Mouse (Mus musculus): ENCODE data around the gene Cntnap2.

The Cntnap2 gene

DNA sequence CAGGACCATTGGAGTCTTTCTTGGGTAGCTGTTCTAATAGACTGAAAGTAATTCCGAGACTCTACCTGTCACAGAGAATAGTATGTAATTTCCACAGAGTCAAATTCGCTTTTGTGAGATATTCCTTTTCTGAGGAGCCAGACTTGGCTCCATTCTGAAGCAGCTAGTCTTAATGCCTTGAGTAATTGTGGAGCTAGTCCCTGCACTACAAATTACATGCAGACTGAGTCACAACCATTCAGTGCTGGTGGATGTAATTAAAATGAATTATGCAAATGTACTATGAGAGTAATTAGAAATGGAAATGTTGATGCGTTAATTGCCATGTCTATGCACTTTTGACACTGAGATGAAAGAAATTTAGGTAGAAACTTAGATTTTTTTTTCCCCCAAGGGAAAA is 1553.7 kb downstream of the Cntnap2 start:
- no peak for DNase-seq (ENCODE audit: extremely low spot score, low read depth, low spot score)

DNA sequence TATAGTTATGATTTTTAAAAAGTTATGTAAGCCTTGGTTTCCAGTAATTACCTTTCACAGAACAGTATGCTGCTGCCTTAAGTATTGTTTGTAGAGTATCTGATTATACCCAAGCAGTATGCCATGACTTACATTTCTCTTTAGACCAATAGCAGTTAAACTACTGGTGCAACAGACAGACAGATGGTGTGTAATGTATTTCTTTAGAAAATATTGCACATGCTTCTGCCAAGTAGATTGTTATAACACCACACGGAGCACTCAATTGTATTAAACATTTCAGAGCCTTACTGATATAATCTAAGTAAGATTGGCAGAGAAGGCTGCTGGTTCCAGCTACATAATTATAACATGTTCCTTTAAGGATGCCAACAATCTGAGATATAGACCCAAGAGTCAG is 1609.9 kb downstream of the Cntnap2 start:
- DNase-seq (ENCODE audit: extremely low spot score, low read depth, low spot score), result no peak

GRCm38 (mm10) chr6:46675081-46675480 is 1615.9 kb downstream of the Cntnap2 start:
- DNase-seq (ENCODE audit: extremely low spot score, low read depth, low spot score), result no peak

DNA sequence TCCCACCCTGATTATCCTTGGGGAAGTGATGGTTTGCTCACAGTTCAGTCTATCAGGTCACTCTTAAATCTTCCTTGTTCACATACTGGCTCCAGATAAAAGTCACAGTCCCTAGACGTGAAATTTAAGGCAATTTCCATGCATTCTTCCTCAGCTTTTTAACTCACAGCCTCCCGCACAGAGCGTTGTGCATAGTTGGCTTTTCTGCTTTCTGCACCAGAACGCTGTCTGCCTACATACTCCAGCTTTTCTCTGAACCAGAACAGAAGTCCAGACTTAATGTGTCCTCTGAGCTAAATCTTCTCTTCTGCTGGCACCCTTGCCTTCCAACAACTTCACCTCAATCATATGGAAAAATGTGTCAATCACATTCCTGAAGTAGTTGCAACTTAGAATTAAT is 1616.5 kb downstream of the Cntnap2 start:
- DNase-seq (ENCODE audit: extremely low spot score, low read depth, low spot score), result no peak

GRCm38 (mm10) chr6:46696187-46696586 is 1637.0 kb downstream of the Cntnap2 start:
- no peak for DNase-seq (ENCODE audit: extremely low spot score, low read depth, low spot score)

DNA sequence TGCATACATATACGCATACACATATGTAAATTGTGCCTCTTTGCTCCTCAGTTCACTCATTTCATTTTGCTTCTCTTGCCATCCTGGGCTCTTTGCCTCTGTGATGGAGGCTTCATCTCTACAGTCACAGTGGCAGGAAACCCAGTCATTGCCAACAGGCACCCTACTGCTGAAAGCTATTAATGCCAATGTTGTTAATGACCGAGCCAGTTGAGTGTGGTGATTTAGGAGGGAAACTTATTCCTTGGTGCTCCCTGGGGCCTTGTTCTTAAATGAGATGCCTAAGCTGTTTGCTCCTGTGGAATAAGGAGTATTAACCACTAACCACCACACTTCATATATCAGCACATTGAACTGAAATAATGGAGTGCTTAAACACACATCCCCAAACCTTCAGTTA is 1640.2 kb downstream of the Cntnap2 start:
- no peak for DNase-seq (ENCODE audit: extremely low spot score, low read depth, low spot score)

DNA sequence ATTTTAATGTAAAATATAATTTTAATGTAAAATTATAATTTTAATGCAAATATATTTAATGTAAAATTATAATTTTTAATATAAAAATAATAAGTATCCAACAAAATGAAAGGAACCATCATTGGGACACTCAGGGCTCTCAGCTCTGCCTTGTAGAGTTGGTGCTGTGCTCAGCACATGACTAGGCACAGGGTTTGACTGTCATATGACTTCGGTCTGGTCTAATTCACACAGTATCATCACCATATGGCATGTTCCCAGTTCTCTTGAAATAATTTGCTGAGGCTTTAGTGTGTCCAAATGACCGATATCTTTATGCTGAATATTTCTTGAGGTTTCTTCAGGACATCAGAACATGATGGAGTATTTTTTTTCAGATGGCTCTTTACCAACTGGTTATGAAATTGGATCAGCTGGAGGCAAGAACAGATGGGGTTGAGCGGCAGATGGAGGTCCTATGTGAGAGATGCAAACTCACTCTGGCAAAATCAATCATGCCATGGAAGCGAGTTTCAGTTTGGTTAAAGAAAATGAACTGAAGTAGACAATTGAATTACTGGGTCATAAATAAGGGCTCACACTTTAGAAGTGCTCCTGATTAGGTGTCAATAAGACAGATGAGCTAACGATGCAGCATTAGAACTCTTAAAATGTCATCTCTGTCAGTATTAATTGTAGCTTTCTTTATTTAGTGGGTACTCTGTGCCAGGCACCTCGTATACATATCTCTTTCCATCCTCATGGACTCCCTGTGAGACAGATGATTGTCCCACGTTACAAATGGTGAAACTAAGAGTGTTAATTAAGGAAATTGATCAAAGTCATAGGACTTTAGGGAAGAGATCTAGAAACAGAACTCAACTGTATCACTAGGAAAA is 1645.4 kb downstream of the Cntnap2 start:
- DNase-seq (ENCODE audit: extremely low spot score, low read depth, low spot score), result no peak

DNA sequence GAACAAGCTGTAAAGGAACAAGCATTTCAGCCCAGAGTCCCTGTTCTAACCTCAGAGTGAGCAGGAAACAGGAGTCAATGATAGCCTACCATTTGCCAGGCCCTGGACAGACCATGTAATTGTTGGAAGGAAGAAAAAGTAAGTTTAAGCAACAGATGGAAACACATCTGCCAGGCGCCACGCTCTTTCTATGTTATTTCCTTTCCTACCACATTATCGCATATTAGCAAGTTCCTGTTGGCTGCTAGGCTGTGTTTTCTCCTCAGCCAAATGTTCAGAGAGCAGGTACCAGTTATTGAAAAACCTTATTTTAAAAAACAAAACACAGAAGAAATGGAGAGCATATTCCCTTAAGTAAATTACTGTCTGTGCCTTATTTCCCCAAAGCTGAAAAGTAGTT is 1646.8 kb downstream of the Cntnap2 start:
- DNase-seq (ENCODE audit: extremely low spot score, low read depth, low spot score), result no peak

DNA sequence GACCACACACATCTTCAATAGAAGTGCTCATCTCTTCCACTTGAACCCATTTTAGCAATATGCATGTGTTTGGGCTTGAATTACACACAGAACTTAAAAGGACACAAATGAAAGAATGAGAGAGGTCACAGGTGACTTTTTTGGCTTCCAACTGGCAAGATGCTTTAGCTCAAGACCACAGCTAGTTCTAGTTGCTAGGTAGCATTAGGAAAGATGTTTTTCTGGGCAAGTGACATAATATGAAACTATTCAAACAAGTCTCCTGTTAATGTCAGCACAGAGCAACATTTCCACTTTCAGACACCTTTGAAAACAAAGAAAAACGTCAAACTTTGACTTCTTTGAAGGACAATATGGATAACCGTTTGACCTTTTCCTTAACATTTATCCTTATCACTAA is 1657.4 kb downstream of the Cntnap2 start:
- no peak for DNase-seq (ENCODE audit: extremely low spot score, low read depth, low spot score)

DNA sequence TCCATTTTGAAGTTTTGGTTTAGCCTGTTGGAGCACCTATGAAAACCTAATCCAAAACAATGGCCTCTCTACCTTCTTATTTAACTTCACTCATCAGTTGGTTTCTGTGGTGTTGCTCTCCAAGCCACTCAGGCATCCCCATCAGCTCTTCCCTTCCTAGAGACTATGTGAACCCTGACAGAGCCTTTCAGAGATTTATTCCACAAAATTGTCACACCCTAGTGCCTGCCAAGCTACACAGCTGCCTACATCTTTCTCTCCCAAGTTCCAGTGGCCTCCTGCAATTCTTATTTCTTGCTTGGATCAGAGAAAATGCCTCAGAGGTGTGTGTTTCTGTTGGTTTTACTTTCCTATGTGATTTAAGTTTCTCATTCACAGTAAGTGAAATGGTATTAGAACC is 1674.6 kb downstream of the Cntnap2 start:
- no peak for DNase-seq (ENCODE audit: extremely low spot score, low read depth, low spot score)

DNA sequence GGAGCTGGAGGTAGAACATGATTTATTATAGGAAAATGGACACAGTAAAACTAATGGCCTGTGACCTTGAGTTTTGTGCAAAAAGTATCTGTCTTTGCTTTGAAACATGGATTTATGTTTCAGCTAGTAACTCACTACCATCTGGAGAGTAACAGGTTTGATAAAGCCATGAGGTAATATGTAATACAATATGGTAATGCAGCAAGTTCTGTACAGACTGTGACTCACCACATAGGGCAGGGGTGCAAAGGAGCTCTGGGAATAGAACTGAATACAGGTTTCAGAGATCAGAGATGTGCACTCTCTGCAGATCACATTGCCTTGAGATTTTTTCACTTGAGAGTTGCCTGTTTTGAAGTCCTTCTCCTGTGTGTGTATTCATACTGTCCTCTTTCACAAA is 1689.3 kb downstream of the Cntnap2 start:
- no peak for DNase-seq (ENCODE audit: extremely low spot score, low read depth, low spot score)

DNA sequence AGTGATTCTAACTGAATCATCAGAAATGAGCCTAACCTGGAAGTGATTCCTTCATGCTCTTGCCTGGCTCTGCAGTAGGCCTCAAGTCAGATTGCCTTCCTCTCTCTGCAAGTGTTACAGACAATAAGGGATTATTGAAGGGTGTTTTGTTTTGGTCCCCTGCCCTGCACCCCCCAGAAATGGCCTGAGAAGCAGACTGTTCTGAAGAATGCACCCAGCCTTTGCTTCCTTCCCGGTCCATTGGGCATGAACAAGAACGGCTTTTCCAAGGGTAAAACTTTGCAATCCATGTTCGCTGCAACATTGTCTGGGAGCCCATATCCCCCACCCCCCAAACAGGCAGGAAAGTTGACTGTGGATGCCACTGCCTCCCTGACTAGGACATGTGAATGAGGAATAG is 1704.3 kb downstream of the Cntnap2 start:
- DNase-seq (ENCODE audit: extremely low spot score, low read depth, low spot score), result no peak

DNA sequence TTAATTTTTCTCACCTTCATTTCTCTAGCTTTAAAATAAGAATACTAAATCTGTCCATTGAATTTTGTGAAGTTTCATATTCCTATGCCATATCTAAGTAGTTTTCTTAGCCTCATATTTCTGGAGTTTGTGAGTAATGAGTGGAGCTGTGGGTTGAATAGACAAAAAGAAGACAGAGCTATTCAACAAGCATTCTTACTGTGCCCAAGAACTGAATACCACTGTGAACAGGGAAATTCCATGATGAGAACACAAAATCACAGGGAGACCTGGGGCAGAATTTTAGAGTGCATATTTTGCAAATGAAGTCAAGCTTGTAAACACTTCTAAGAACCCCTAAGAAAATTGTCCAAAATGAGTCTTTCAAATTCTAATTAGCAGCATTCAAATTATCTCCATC is 1715.4 kb downstream of the Cntnap2 start:
- DNase-seq (ENCODE audit: extremely low spot score, low read depth, low spot score), result no peak

- DNase-seq (ENCODE audit: extremely low spot score, low read depth, low spot score), result no peak
These were observed 1743.3 kb downstream of the Cntnap2 start for GRCm38 (mm10) chr6:46802264-46803110.

DNA sequence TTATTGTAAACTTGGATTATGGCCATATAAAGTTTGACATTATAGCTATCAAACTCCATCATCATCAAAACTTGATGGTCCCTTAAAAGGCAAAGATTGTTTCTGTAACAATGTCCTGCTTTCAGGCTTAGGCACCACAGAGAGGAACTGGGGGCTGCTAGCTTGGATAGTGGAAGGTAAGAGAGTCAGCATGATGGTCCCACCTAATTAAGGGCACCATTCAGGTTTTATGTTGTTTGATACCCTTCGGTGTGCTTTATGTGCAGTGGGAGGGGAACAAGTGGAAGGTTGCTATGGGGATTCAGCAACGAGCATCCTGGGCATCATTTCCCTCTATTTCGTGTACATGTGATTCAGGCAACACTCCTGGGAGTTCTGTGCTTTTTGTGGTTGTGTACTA is 1797.5 kb downstream of the Cntnap2 start:
- no peak for DNase-seq (ENCODE audit: extremely low spot score, low read depth, low spot score)

DNA sequence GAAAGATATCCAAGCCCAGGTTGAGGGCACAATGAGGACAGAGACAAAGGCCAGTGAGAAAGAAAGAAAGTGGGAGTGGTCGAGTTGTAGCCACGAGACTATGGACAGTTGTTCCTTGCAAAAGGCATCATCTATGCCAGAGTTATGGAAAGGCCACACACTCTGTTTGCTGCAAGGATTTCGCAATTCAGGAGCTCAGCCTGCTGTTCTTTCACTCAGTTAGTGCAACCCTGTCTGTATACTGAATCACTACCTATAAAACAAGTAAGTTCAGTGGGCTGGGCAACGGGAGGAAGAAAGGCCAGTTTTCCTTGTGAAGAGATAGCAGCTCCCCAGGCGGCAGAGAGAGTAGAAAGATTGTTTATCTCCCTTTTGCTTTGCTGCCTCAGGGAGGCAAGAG is 1801.9 kb downstream of the Cntnap2 start:
- DNase-seq (ENCODE audit: extremely low spot score, low read depth, low spot score), result no peak

DNA sequence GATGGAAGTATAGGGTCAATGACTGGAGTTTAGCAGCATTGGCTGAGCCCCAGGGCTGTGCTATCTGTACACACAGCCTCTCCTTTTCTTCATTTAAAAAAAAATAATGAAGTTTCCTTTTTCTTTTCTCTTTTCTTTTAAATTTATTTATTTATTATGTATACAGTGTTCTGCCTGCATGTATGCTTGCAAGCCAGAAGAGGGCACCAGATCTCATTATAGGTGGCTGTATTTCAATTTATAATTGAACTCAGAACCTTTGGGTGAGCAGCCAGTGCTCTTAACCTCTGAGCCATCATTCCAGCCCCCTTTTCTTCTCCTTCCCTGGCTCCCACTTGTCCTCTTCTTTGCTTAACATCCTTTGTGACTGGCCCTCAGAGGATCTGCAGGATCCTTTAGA is 1807.2 kb downstream of the Cntnap2 start:
- no peak for DNase-seq (ENCODE audit: extremely low spot score, low read depth, low spot score)

DNA sequence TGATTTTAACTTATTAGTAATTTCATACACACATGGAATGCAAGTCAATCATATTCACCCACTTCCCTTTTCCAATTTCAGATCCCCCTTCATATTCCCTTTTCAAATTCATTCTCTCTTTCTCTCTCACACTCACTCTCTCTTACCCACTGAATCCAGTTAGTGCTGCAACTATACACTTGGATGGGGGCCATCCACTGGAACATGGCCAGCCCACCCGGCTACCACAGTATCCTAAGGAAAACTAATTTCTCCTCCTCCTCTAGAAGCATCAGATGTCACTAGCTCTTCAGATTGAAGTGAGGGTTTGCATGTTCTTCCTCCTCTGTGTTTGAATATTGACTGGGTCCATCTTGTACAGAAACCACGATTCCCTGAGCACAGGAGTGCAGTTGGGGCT is 1827.1 kb downstream of the Cntnap2 start:
- no peak for DNase-seq (ENCODE audit: extremely low spot score, low read depth, low spot score)

- no peak for DNase-seq (ENCODE audit: extremely low spot score, low read depth, low spot score)
These were observed 1850.0 kb downstream of the Cntnap2 start for GRCm38 (mm10) chr6:46909167-46909566.

DNA sequence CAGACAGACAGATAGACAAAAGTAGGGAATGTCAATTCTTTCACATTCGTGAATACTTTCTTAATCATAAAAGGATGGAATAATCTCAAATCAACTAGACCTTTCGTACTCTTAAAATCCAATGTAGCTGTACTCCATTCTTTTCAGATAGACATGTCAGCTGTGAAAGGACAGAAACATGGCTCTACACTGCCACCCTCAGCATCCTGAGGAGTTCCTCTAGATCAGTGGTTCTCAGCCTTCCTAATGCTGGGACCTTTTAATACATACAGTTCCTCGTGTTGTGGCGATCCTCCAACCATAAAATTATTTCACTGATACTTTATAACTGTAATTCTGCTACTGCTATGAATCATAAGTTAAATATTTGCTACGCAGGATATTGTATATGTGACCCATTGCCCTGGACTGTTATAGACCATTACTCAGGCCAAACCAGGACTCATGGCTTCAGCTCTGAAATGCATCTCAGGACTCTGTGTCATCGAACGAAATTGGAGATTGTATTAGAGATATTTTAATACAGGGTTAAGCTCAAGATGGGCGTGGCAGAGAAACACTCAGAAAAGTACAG is 1859.6 kb downstream of the Cntnap2 start:
- no peak for DNase-seq (ENCODE audit: extremely low spot score, low read depth, low spot score)

- DNase-seq (ENCODE audit: extremely low spot score, low read depth, low spot score), result no peak
These were observed 1860.8 kb downstream of the Cntnap2 start for GRCm38 (mm10) chr6:46919973-46920372.

DNA sequence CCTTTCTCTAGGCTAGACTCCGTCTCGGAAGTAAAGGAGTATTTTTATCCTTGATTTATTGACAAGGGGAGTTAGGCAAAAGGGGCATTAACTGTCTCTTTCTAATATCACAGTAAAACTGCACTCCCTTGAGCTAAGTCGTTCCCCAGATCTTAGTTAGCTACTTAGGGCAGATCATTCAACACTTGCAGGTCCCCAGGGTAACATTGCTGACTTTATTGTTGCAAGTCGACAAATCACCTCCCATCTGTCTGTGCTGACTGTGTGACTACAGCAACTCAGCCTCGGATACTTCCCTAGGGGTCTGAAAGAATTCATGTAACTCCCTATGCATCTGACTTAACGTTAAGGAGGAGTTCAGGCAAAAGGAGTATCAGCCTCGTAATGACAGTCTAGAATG is 1865.6 kb downstream of the Cntnap2 start:
- DNase-seq (ENCODE audit: extremely low spot score, low read depth, low spot score), result no peak

Data from hindlimb bud, embryonic 11.5 days (tissue).